Mouse (Mus musculus) spleen, postnatal 10 days (tissue): Measurements from ENCODE around the gene Saysd1.

Experiments used
- DNase-seq, 2 experiments: peaks; one replicate each; pipeline ENCODE4 v3.0.0; 2021 to 2022; ENCODE audit warnings: low spot score in 2 of 2

Gene Saysd1

DNA sequence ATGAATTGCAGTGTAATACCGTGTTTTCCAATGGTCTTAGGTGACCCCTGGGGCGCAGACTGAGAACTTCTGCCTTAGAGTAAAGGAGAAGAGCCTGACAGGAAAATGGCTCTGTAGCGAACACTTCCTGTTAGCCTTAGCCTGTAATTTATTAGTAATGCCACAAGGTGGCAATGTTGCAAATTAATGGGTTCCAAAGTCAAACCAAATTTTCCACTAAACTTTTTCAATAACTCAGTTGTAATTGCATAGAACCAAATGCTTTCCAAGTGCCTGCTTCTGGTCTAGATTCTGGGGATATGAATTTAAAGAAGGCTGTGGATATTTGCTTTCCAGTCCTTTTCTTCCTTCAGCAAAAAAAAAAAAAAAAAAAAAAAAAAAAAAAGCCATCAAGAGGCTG, 26.1 kb downstream of the Saysd1 start:
- DNase-seq = no peak

DNA sequence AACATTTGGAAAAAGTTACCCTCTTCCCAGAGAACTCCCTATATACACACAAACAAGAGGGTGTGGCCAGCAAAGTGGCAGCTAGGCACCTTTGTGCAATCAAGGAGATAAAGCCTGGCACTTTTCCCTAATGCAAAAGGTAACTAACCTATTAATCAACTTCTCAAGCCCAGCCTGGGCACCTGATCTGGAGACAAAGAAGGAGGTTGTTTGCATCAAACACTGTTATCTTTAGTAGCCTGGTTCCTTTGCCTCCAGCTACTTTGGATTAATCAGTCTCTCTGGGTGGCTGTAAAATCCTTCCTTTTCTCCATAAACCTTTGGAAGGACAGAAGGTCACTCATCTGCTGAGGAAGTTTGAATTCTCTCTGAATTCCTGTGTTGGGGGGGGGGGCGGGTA, 27.4 kb downstream of the Saysd1 start:
- DNase-seq = no peak

GRCm38 (mm10) chr14:20106271-20106670, 32.1 kb downstream of the Saysd1 start:
- DNase-seq = no peak

GRCm38 (mm10) chr14:20103207-20103606, 35.1 kb downstream of the Saysd1 start:
- DNase-seq = no peak

GRCm38 (mm10) chr14:20098061-20098460, 40.3 kb downstream of the Saysd1 start:
- no peak for DNase-seq

GRCm38 (mm10) chr14:20094942-20095341, 43.4 kb downstream of the Saysd1 start:
- no peak for DNase-seq

- peak in 1 of 2 experiments; percentile 42 for DNase-seq
These were observed 44.8 kb downstream of the Saysd1 start for GRCm38 (mm10) chr14:20093493-20093892.

GRCm38 (mm10) chr14:20084335-20084734, 54.0 kb downstream of the Saysd1 start:
- no peak for DNase-seq

DNA sequence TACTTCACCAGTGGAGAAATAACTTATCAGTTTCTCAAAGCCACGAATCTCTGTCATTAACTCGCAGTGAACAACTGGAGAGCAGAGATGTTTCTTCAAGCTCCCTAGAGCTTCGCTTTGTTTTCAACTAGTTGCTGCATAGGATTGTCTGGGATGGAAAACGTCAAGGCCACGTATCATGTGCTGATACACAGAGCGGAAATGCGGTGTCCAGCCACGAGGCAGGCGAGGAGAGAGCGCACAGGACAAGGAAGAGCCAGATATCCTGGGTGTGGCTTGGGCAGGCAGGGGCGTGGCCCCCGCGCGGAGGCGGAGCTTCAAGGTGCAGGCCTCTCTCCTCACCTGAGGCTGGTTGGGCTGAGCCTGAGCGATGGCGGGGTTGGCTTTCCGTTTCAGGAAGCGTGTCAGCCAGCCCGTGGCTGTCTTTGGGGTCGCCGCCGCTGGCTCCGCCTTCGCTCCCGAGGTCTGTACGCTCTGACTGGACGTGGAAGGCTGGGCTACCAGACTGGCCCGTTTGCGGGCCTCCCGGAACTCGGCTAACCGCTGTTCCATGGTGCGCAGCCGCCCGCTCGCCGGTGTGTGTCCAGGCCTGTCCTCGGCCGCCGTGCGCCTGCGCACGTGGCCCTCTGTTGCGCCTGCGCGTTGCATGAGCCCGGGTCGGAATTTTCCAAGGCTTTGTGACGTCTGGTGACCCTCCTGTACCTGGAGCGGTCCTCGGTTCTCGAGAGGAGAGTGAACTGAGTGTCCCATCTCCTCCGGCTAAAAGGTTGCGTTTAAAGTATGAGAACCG, 55.6 kb downstream of the Saysd1 start:
- DNase-seq = peak; percentile 77 to 89

GRCm38 (mm10) chr14:20081937-20082533, 56.3 kb downstream of the Saysd1 start:
- no peak for DNase-seq

GRCm38 (mm10) chr14:20081084-20081483, 57.2 kb downstream of the Saysd1 start:
- DNase-seq = no peak

DNA sequence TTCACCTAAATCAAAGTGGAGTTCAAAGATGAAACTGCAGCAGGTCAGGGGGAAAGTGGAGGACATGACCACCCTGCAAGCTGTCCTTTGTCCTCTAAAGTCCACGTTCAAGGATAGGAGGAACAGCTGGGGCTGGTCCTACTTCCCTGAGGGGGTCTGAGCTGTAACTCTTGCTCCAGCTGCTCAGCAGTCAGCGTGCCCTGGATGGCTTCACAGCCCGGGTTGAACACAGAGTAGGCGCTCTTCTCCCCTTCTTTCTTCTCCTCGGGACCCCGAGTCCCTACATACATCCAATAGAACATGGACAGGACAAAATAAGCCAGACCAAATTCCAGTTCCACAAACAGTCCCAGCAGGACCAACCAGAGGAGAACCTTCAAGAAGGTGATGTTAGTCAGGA, 61.2 kb downstream of the Saysd1 start:
- no peak for DNase-seq

DNA sequence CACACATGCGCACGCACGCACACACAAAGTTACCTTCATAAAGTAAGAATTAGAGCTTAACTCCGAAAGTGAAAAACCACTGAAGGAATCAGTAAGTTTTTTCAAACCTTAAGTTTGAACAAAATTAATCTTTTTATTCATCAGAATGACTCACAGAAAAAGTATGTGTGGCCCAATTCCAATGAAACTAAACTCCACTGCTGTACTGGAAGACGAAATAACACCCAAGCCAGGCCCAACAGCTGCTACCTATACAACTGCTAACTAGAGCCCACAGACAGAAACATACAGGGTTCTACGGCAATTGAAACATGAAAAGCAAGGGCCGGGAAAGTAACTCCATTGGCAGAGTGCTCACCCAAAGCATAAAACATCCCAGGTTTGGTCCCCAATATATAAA, 62.8 kb downstream of the Saysd1 start:
- DNase-seq = no peak

- DNase-seq = no peak
These were observed 63.6 kb downstream of the Saysd1 start for GRCm38 (mm10) chr14:20074759-20075158.

GRCm38 (mm10) chr14:20070629-20071028, 67.7 kb downstream of the Saysd1 start:
- DNase-seq = no peak

DNA sequence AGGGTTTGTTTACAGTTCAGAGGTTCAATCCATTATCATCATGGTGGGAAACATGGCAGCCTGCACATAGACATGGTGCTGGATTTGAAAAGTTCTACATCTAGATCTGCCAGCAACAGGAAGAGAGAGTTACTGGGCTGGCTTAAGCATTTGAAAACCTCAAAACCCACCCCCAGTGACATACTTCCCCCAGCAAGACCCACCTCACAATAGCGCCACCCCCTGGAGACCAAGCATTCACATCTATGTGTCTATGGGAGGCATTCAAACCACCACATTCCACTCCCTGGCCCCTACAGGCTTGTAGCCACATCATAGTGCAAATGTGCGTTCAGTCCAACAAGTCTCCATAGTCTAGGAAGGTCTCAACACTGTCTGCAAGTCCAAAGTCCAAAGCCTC, 70.0 kb downstream of the Saysd1 start:
- DNase-seq = peak in 1 of 2 experiments; percentile 16

DNA sequence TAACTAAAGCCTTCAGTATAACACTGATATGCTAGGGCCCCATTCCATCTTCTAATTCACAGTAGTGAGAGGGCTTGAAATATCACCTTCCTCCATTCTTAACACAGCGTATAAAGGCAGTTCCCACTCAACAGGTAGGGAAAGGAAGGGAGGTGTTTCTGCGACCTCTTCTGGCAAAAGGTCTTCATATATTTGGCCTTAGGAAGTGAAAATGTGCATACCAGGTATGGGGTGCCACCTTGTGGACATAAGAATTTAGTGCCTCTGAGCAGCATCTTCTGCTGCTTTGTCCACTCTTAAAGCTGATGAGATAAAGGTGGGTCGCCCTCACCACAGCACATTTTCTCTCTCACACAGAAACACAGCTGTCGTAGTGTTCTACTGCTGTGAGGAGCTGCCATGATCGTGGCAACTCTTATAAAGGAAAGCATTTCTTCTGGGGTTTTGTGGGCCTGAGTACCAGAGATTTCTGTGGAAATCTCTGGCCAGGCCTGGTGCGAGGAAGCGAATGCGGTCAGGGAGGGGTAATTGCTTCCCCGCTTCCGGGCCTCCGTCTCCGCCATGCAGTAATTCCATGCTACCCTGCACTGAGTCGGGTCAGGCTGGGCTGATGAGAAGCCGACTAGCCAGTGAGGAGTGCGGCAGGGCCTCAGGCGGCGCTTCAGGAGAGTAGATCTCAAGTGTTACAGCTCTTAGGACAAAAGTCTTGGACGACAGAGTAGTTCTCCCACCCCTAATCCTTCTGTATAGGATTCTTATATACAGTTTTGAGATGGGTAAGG, 70.8 kb downstream of the Saysd1 start:
- peak; percentile 27 to 68 for DNase-seq

DNA sequence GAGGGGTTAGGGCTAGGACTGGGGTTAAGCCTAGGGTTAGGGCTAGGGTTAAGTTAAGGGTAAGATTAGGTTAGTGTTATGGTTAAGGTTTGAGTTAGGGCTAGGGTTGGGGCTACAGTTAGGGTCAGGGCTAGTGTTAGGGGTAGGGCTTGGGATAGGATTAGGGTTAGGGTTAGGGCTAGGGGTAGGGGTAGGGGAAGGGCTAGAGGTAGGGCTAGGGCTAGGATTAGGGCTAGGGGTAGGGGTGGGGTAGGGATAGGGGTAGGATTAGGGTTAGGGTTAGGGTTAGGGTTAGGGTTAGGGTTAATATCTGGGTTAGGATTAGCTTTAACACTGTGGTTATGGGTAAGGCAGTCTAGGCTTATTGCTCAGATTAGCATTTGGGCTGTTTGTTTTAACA, 73.6 kb downstream of the Saysd1 start:
- DNase-seq = no peak

DNA sequence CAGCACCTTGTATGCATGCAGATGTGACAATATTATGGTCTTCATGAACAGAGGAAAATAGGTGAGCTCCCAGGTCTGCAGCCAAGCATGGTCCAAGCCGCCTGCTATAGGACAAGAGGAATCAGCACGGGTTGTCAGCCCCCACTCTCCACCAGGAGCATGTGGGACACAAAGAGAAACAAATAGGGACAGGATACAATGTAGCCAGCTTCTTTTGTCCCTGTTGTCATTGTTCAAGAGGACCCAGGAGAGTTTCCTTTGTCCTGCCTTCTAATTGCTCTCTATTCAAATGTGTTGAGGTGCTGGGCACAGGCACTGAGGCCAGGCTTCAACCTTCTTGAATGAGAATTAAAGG, 89.9 kb downstream of the Saysd1 start:
- no peak for DNase-seq

- no peak for DNase-seq
These were observed 90.4 kb downstream of the Saysd1 start for GRCm38 (mm10) chr14:20047814-20048480.

DNA sequence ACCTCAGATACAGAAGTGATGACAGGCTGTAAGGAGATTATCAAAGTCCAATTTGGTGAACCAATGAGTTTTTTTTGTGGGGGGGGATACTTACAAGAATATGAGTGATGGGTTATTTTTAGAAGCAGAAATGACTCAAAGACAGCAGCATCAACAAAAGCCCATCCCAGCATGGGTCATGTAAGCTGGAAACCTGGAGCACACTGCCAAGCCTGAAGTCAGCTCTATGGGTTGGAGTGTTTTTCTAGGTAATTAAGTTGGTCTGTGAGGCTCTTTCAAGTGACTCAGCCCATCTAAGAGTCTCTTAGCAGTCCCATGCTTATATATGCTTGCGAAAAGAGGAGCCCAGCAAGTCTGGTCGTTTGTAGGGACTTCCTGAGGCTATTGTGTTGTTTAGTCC, 91.0 kb downstream of the Saysd1 start:
- DNase-seq = no peak

- DNase-seq = no peak
These were observed 94.3 kb downstream of the Saysd1 start for GRCm38 (mm10) chr14:20044036-20044435.
